Mouse (Mus musculus) limb, embryonic 14.5 days (tissue): ENCODE measurements at regions not wholly inside any gene's neighbourhood (a gene's known extent, or its start where the extent isn't known, plus 50 kb on each side); places are given as distances from the start of the nearest gene placed in this dataset.

Experiments
- ATAC-seq: fragments of 200-750 bp; cut with Nextera tagmentation; 2 replicates; pipeline ENCODE4 v1.8.0; 2017; ENCODE audit warnings: low read depth, moderate number of reproducible peaks, moderate TSS enrichment; ENCODE audit not compliant: low FRiP score
- DNase-seq: peaks from one replicate; pipeline ENCODE4 v3.0.0-alpha.2; 2015; ENCODE audit warnings: low spot score
- H3K27ac ChIP-seq: fragments of 300-500 bp; sonication (generic); replicated peaks from 2 replicates; pipeline ENCODE4 v1.5.1; 2014; ENCODE audit warnings: low read depth, mild to moderate bottlenecking, low read length, moderate library complexity, mixed read lengths
- H3K27me3 ChIP-seq: fragments of 300-500 bp; sonication (generic); 2 replicates; pipeline ENCODE4 v1.6.1; 2014; ENCODE audit warnings: low read length, mixed read lengths; ENCODE audit not compliant: control insufficient read depth, insufficient read depth
- H3K36me3 ChIP-seq: fragments of 300-500 bp; sonication (generic); 2 replicates; pipeline ENCODE4 v1.6.1; 2014; ENCODE audit warnings: mild to moderate bottlenecking, low read length, moderate library complexity, mixed read lengths; ENCODE audit not compliant: control insufficient read depth, insufficient read depth
- H3K4me1 ChIP-seq: fragments of 300-500 bp; sonication (generic); 2 replicates; pipeline ENCODE4 v1.6.1; 2014; ENCODE audit warnings: antibody characterized with exemption, low read length, mixed read lengths; ENCODE audit not compliant: control insufficient read depth, insufficient read depth
- H3K4me2 ChIP-seq: fragments of 300-500 bp; sonication (generic); replicated peaks from 2 replicates; pipeline ENCODE4 v1.6.1; 2014; ENCODE audit warnings: low read depth, mild to moderate bottlenecking, low read length, moderate library complexity; ENCODE audit not compliant: severe bottlenecking
- H3K4me3 ChIP-seq: fragments of 300-500 bp; sonication (generic); replicated peaks from 2 replicates; pipeline ENCODE4 v1.5.1; 2014; ENCODE audit warnings: low read length
- H3K9ac ChIP-seq: fragments of 300-500 bp; sonication (generic); 2 replicates; pipeline ENCODE4 v1.6.1; 2014; ENCODE audit warnings: mild to moderate bottlenecking, low read depth, low read length, moderate library complexity; ENCODE audit not compliant: severe bottlenecking
- H3K9me3 ChIP-seq: fragments of 300-500 bp; sonication (generic); 2 replicates; pipeline ENCODE4 v1.6.1; 2016; ENCODE audit warnings: low read length; ENCODE audit not compliant: control insufficient read depth
- POLR2A ChIP-seq: fragments of 200-500 bp; IDR thresholded peaks from 2 replicates; pipeline ENCODE4 v1.8.0; 2012; ENCODE audit warnings: inconsistent platforms, mild to moderate bottlenecking, moderate library complexity, borderline replicate concordance; ENCODE audit not compliant: insufficient read depth, insufficient read length; ENCODE audit errors: extremely low read depth
- WGBS: fragments of 180-500 bp; shearing (Covaris S2); extraction: QIAGEN DNeasy Blood & Tissue Kit; methylation state at CpG from one replicate; pipeline ENCODE4 v1.1.7; 2014; 5-methylcytosine and 5-hydroxymethylcytosine counted together

DNA sequence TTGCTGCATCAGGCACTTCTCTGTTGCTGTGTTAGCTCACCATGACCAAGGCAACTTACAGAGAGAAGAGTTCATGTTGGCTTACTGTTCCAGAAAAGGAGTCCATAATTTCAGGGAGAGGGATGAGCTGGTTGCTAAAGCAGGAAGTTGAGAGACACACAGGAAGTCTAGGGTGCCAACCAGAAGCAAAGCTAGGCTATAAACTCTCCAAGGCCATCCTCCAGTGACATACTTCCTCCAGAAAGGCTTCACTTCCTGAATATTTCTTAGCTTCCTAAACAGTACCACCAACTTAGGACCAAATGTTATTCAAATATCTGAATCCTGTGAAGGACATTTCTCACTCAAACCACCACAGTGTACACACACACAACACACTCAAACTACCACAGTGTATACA is 2010.6 kb downstream of the A830018L16Rik start:
- Histone ChIP-seq H3K36me3 (no peaks in the 10 kb centered on the region), H3K27ac (no peak overlapping the region), H3K4me3 (no peak overlapping the region), H3K27me3 (no peaks in the 10 kb centered on the region), H3K4me1 (peaks cover 14% of the 10 kb centered on the region; the same call in 1 of the 2 replicates), H3K9ac (no peak overlapping the region), H3K9me3 (no peaks in the 10 kb centered on the region), H3K4me2 (no peak overlapping the region)
- no peak for DNase-seq
- no peak for ATAC-seq
- no peak for TF ChIP-seq POLR2A

DNA sequence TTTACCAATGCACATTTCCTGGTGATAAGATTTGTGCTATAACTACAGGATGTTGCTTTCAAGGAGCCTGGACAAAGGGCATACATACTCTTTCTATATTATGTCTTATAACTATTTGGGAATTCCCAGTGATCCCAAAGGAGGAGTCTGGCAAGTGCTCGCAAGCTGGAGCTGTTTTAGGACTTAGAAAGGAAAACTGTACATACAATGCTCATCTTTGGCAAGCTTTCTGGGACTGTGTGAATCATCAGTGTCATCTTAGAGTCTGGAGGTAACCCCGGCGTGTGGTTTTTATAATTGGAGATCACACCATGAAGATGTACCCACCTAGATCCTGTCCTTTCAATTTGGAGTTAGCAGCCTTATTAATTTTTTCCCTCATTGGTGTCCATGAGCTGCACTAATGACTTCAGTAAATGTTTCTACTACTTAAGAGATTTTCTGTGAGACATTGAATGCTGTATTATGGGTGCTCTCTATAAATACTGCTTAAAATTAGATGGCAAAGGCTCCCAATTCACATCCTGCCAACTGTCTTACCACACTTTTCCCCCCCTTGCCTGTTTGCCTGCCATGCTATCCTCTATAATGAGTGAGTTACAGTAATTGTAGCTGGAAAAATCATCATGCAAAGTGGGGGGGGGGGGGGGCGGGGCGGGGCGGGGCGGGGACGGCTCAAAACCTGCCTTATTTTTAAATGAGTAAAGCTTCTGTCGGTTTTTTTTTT is 2011.9 kb downstream of the A830018L16Rik start:
- DNase-seq (peak; percentile 2), ATAC-seq (no peak)
- no peak for TF ChIP-seq POLR2A
- H3K4me2 ChIP-seq: peak overlapping the region; percentile 61
- no peak overlapping the region for H3K27ac ChIP-seq
- WGBS: 23% methylated on average over 9 of the region's 9 CpGs
- peak overlapping the region; percentile 40 for H3K4me3 ChIP-seq
- H3K9me3 ChIP-seq: no peaks in the 10 kb centered on the region
- H3K36me3 ChIP-seq: no peaks in the 10 kb centered on the region
- no peaks in the 10 kb centered on the region for H3K27me3 ChIP-seq
- peaks cover 14% of the 10 kb centered on the region; the same call in 1 of the 2 replicates for H3K4me1 ChIP-seq
- peak overlapping the region; percentile 55 for H3K9ac ChIP-seq

DNA sequence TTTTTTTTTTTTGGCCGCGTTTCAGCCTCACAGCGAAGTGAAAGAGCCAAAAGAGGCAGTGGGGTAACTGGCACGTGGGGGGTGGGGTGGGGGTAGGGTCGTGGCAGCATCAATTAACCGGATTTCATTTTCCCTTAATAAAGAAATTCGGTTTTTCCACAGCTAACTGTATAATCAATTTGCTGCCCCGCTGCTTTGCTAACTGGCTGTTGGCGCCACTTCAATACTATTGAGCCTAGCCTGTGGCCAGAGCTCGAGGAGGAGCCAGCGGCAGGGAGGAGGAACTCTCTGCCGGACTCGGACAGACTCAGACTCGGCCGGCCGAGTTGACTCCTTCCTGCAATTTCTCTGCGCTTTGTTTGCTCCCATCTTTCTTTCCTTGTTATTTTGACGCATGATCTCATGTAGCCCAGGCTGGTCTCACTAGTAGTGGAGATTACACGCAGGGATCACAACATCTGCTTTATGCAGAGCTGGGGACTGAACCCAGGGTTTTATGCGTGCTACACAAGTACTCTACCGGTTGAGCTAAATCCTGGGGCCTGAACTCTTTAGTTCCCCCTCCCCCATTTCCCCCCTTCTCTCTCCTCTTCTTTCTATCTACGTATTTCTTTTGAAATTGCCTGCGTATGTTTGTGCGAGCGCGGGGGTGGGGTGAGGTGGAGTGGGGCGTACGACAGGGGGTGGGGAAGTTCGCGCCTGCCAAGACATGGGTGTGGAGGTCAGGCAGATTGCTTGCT is 2012.6 kb downstream of the A830018L16Rik start:
- TF ChIP-seq POLR2A: no peak
- Histone ChIP-seq H3K4me2 (peak overlapping the region; percentile 61), H3K27me3 (no peaks in the 10 kb centered on the region), H3K4me3 (peak overlapping the region; percentile 40), H3K9me3 (no peaks in the 10 kb centered on the region), H3K9ac (peak overlapping the region; percentile 55), H3K27ac (peak overlapping the region; percentile 65), H3K36me3 (no peaks in the 10 kb centered on the region), H3K4me1 (peaks cover 14% of the 10 kb centered on the region; the same call in 1 of the 2 replicates)
- WGBS: 7% methylated on average over 30 of the region's 30 CpGs
- ATAC-seq (peak; percentile 62), DNase-seq (peak; percentile 59)

DNA sequence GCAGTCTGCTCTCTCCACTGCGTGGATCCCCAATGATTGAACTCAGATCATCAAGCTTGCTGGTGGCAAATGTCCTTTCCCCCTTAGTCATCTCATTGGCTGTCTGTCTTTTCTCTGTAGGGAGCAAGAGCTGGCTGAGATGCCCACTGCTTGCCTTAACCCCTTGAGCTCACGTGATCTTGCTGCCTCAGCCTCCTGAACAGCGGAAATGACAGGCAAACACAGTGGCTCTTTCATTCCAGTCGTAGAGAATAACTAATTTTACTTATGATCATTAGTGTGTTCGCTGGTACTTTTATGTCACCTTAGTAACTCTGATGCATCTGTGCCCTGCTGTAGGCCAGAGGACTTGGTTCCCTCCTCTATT is 2013.1 kb downstream of the A830018L16Rik start:
- Histone ChIP-seq H3K36me3 (no peaks in the 10 kb centered on the region), H3K27ac (peak overlapping the region; percentile 65; the same call in 1 of the 2 replicates), H3K27me3 (no peaks in the 10 kb centered on the region), H3K4me1 (peaks cover 14% of the 10 kb centered on the region; the same call in 1 of the 2 replicates), H3K4me2 (peak overlapping the region; percentile 61), H3K9me3 (no peaks in the 10 kb centered on the region), H3K9ac (0 out of 2 replicates have a peak overlapping the region, but pooled peaks have one; percentile 55), H3K4me3 (no peak overlapping the region)
- DNase-seq: peak; percentile 6
- no peak for TF ChIP-seq POLR2A
- WGBS: 61% methylated on average over 5 of the region's 5 CpGs
- no peak for ATAC-seq

DNA sequence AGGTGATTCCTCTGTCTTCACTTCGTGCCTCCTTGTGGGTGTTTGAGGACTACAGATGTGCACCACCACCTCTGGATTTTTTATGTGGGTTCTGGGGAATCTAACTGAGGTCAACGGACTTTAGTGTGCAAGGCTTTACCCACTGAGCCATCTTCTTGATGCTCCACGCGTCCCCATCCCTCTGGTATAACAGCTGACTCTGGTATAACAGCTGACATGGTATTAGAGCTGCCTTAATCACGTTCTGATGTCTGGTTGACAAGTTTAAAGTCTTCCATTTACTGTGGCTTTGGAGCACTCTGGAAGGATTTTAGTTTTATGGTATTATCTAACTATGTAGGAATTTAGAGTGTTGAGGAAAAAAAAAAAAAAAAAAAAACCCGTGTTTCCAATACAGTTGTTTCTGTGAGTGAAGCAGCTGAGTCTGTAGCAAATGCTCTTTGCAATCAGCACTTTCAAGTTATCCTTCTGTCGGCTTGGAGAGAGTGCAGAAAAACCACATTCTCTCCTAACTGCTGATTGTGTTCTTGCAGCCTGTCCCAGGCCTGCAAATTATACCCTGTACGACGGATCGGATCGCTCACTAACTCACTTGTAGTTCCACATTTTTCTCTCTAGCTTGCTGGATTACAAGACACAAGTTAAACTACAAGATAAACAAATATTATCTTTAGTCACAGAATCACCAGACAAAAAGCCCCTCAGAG is 2013.7 kb downstream of the A830018L16Rik start:
- Histone ChIP-seq H3K9me3 (no peaks in the 10 kb centered on the region), H3K4me2 (no peak overlapping the region), H3K27me3 (no peaks in the 10 kb centered on the region), H3K36me3 (no peaks in the 10 kb centered on the region), H3K9ac (no peak overlapping the region), H3K4me1 (peaks cover 14% of the 10 kb centered on the region; the same call in 1 of the 2 replicates), H3K27ac (0 out of 2 replicates have a peak overlapping the region, but pooled peaks have one; percentile 65), H3K4me3 (no peak overlapping the region)
- peak; percentile 45 for DNase-seq
- ATAC-seq: peak; percentile 69
- no peak for TF ChIP-seq POLR2A
- WGBS: 54% methylated on average over 11 of the region's 11 CpGs
